Mouse (Mus musculus) kidney, adult 8-10 months (tissue): ENCODE results near the gene Vamp2.

Experiments
- DNase-seq, 2 experiments: peaks; one replicate each; pipeline ENCODE4 v3.0.0; 2022

Gene Vamp2

GRCm38 (mm10) chr11:69099915-69100345 is 11.6 kb downstream of the Vamp2 start:
- DNase-seq, result peak; percentile 87 to 91

GRCm38 (mm10) chr11:69100639-69101360 is 12.5 kb downstream of the Vamp2 start:
- DNase-seq, result no peak

- no peak for DNase-seq
Observed at GRCm38 (mm10) chr11:69101604-69102402, 13.5 kb downstream of the Vamp2 start.

DNA sequence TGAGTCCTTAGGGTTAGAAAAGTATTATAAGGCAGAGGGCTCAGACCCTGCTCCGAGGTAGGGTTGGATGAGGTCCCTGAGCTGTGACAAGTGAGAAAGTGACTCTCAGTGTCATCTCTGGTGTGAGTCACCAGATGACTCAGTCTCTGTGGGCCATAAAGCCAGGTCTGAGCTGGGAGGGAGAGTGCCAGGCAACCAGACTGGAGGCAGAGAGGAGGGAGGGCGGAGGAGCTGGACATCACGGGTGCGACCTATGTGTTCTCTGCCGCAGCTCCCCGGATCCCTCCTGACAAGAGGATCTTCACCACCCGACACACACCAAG is 14.1 kb downstream of the Vamp2 start:
- DNase-seq, result no peak

- DNase-seq, result no peak
Observed at GRCm38 (mm10) chr11:69103121-69103520, 14.8 kb downstream of the Vamp2 start.

DNA sequence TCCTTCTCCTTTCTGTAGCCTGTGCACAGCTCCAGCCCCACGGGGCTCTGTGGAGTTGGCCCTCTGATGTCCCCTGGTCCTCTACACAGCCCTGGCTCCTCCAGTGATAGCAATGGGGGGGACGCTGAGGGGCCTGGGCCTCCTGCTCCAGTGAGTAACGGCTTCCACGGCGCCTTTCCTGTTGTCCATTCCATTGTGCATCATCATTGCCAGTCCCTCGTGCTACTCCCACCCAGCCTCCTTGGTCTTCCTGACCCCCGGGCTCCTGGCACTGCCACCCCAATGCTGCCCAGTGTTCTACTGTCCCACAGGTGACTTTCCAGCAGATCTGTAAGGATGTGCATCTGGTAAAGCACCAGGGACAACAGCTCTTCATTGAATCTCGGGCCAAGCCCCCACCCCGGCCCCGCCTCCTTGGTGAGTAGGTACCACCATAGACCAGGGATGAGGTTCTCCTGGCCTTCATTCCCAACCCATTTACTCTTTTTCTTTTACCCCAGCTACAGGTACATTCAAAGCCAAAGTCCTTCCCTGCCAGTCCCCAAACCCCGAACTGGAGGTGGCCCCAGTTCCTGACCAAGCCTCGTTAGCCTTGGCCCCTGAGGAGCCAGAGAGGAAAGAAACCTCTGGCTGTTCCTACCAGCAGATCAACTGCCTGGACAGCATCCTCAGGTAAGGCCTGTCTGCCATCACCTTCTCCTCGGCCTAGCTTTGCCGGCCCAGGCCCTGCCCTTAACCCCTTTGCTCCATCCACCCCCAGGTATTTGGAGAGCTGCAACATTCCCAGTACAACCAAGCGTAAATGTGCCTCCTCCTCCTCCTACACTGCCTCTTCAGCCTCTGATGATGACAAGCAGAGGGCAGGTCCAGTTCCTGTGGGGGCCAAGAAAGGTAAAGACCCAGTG is 15.5 kb downstream of the Vamp2 start:
- DNase-seq, result no peak

DNA sequence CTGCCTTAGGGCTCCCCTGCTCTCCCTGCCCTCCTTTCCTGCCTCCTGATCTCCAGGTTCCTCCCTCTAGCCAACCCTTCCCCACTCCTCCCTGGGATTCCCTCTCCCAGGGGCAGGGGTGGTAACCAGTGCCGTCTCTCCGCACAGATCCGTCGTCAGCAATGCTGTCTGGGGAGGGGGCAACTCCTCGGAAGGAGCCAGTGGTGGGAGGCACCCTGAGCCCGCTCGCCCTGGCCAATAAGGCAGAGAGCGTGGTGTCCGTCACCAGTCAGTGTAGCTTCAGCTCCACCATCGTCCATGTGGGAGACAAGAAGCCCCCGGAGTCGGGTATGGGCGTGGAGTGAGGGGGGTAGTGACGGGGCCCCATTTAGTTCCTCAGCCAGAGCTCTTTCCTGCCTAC is 16.2 kb downstream of the Vamp2 start:
- DNase-seq, result no peak

GRCm38 (mm10) chr11:69105227-69105626 is 16.9 kb downstream of the Vamp2 start:
- DNase-seq, result no peak

DNA sequence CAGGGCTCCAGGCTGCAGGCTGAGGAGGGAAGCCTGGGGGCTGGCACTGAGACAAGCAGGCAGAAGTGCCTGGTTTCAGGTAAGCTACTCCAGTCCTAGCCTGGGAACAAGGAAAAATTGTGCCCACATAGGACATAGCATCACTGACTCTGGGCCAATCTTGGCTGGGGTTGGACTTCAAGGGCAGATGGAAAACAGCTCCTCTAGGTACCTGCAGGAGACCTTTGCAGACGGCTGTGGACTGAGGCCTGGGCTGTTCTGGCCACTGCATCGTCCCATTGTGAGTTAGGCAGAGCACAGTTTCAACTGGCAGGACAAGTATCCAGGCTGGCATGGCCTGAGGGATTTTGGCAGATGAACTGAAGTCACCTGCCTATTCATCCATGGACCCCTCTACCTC is 17.5 kb downstream of the Vamp2 start:
- no peak for DNase-seq

DNA sequence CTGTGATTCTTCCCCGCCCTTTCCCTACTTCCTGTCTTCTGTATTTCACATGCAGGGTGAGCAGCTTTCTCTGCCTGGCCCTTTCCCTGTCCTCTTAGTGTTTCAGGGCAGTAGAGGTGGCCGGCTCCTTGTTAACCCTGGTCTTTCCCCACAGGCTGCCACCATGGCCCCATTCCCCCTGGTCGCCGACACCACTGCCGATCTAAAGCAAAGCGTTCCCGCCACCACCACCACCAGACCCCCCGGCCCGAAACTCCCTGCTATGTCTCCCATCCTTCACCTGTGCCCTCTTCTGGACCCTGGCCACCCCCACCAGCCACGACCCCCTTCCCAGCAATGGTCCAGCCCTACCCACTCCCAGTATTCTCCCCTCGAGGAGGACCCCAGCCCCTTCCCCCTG is 18.0 kb downstream of the Vamp2 start:
- no peak for DNase-seq

DNA sequence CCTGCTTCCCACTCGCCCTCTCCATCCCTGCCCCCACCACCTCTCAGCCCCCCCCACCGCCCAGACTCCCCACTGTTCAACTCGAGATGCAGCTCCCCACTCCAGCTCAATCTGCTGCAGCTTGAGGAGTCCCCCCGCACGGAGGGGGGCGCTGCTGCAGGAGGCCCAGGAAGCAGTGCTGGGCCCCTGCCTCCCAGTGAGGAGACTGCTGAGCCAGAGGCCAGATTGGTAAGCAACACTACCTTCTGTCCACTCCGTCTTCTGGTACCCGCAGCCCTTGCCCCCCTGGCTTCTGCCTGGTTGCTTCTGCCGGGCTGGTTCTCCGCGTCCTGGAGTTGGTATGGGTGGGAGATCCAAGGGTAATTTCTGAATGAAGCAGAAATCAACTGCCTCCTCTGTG is 18.6 kb downstream of the Vamp2 start:
- DNase-seq, result no peak

GRCm38 (mm10) chr11:69107676-69108075 is 19.4 kb downstream of the Vamp2 start:
- no peak for DNase-seq

DNA sequence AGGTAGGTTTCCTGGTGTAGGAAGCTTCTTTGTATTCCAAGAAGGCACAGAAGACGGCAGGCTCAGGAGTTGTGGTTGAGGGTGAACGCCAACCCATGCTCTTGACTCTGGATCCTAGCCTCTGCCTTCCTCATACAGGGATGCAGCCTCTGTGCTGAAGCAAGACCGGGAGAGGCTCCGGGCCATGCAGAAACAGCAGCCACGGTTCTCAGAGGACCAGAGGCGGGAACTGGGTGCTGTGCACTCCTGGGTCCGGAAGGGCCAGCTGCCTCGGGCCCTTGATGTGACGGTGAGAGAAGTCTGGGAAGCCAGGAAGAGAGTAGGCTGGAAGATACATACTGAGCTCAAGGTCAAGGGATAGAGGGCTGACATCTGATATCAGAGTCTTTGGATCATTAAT is 19.9 kb downstream of the Vamp2 start:
- no peak for DNase-seq

GRCm38 (mm10) chr11:69109032-69109900 is 21.0 kb downstream of the Vamp2 start:
- DNase-seq, result no peak

GRCm38 (mm10) chr11:69110319-69111046 is 22.2 kb downstream of the Vamp2 start:
- DNase-seq, result peak; percentile 84 to 94

DNA sequence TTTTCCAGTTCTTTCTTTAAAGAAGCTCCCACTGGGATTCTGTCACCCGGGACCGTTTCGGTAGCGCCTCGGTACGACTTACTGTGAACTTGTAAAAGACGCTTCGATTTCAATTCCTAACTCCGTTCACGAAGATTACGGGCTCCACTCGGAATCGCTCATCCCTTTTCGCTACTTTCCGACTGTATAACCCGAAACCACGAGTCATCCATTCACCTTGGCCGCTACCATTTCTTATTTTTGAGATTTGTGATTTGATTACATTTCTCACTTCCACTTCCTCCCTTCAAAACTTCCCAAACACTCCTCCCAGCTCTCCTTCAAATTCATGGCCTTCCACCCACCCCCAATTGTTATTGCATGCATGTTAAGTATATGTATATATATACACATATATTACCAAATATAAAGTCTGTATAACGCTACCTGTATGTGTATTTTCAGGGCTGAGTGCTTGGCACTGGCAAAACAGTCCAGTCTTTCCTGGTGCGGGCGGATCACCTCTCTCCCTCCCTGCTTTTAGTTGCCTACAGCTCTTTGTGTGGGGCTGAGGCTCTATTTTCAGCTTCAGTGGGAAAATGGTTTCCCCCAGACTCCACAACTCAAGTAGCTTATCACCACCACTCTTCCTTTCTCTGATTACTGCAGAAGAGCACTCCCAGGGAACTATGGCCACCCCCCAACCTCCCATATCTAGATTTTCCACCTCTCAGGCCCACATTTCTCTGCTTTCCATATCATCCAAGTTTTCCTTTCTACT is 22.9 kb downstream of the Vamp2 start:
- DNase-seq, result no peak

DNA sequence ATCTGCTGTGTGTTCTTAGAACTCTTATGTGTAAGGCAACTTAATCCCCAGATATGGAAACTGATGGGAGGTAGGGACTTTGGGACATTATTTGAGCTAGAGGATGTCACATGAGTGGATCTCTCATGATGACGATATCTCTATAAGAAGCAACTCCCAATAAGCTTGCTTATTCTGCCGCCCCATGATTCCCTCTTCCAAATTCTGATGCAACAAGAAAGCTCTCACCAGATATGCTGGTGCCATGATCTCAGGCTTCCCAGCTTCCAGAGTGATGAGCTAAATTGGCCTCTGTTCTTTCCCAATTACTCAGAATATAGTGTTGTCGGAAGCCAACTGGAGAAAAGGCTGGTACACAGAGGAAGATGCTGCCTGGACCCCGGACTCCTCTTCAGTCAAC is 23.6 kb downstream of the Vamp2 start:
- no peak for DNase-seq

- no peak for DNase-seq
Observed at GRCm38 (mm10) chr11:69114018-69114417, 25.7 kb downstream of the Vamp2 start.

- DNase-seq, result no peak
Observed at GRCm38 (mm10) chr11:69114621-69115020, 26.3 kb downstream of the Vamp2 start.

DNA sequence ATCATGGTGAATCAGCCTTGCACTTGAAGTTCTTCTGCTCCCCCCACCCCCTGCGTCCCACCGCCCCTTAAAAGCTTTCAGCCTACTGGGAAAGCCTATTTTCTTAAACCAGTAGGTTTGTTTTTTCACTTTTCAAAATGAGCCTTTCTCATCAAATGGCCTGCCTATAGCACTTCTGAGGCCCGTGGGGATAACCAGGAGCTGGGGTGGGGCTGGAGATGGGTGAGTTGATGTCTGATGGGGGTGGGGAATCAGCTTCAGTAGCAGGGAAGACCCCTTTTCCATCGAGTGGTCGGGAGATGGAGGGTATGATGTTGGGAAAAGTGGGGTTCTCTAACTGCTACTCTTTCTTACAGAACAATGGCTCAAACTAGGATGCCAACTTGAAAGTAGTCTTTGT is 28.6 kb downstream of the Vamp2 start:
- no peak for DNase-seq
